Mouse (Mus musculus): ENCODE data around the gene Rabgap1.

Gene Rabgap1

DNA sequence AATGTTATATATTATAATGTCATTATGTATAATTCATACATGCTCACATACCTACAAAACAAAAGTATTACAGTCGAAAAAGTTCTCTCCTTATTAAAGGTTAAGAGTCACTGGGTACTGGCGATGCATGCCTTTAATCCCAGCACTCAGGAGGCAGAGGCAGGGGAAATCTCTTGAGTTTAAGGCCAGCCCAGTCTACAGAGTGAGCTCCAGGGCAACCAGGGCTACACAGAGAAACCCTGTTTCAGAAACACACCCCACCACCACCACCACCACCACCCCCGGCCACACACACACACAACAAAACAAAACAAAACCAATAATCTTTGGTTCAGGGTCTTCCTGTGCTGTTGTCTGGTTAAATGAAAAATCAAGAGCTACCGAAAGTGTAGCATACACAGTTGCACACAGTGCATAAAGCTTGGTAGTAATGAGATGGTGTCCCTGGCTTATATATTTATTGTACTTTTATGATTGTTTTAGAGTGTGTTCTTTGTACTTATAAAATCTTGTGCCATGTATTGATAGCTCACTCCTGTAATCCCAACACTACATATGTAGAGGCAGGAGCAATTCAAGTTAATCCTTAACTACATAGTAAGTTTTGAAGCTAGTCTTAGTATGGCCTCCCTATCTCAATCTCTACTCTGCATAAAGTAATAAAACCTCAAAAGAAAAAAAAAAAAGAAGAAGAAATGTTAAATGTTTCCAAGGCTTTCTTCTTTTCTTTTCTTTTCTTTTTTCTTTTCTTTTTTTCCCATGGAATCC lies 68.2 kb downstream of the Rabgap1 start:
- DNase-seq (ENCODE audit: low read depth, low spot score): no peak

DNA sequence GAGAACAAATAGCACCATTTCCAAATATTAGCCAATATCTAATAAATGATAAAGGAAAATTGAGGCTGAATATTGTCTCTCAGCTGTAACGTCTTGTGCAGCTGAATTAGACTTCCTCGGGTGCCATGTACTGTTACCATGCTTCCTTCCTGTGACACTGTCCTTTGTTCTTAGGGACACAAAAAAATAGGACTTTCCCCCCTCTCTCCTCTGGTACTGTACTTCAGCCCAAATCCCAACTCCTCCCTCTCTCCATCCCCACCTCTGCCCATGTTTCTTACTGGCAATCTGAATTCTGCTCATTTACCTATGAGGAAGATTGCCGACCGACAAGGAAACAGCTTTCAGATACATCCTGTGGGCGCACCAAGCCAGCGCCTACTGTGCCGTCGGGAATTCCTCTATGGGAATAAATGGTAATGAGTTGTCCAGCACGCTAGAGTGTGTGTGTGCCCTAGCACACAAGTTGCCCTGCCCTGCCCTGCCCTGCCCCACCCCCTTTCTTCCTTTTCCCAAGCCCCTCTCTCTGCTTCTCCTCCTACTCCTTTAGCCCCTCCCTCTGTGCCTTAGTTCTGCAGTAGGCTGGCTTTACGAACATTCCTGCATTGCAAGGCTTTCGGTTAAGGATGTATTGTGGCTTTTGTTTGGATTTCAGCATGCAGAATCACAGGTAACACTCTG lies 73.1 kb downstream of the Rabgap1 start, which contains the start of gene Gpr21:
Gene Gpr21, plus strand, starts transcription at position 303 of the 681 bp plus-strand sequence.
- peak; percentile 90 for DNase-seq (ENCODE audit: low read depth, low spot score)

DNA sequence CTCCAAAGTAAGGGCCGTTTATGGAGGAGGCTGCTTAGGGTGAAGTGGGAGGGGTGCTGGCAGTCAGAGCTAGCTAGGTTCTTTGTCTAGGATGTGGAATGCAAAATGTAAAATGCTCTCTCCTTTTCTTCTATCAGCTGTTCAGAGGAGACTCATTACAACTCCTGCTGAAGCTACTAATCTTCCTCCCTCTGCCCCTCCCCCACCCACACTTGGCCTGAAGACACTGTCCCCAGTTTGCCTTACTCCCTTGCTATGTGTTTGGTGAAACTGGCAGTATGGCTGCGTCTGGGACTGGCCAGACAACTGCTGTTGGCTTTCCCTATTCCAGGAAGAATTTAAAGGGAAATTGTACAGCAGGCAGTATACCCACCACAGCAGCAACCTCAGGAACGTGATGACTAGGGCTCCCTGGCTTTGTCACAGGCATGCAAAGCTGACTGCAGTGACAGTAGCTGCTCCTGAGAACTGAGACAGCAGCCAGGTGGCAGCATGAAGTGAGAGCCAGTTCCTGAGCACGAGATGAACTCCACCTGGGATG lies 73.9 kb downstream of the Rabgap1 start:
- DNase-seq (ENCODE audit: low read depth, low spot score): peak; percentile 74

DNA sequence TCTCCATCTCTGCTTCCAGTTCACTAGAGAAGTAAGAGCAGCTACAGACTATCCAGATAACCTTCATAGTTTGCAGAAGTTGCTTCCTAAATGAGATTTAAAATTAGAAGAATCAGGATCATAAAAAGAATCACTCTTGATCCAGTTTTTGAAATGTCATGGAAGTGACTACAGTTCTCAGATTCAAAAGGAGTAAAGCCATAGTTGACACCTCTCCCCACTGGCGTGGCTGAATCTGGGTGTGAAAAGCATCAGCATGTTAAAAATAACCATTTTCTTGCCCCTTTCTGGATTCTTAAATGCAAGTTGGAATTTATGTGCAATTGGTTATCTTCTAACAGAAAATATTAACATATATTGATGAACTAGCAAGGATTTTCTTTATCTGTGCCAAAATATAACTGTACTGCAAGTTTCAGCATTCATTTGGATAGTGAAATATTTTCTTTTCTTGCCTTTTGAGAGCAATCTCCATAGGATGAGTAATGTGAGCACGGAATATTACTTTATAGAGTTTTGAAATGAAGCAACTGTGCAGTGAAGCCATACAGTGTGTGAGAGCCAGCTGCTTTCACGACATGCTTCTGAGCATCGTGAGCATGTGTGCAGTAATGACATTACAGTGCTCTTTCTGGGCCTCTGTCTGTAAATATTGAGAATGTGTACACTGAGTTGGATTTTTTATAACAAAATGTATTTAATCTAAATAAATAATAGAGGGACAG lies 75.6 kb downstream of the Rabgap1 start:
- no peak for DNase-seq (ENCODE audit: low read depth, low spot score)

DNA sequence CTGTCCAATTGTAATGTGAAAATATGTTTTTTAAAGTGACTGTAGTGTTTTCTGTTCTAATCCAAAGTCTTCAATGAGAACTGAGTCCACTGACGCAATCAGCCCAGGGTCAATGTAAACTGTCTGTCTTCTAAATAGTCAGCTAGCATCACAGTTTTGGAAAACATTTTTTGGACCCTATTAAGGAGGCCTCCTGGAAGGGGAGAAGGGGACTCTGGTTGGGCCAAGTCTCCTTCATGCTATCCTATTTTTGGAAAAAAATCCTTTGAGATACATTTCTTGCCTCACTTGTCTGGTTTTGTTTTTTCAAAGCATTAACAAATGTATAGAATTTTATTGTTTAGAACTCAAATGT lies 76.2 kb downstream of the Rabgap1 start:
- no peak for DNase-seq (ENCODE audit: low read depth, low spot score)

DNA sequence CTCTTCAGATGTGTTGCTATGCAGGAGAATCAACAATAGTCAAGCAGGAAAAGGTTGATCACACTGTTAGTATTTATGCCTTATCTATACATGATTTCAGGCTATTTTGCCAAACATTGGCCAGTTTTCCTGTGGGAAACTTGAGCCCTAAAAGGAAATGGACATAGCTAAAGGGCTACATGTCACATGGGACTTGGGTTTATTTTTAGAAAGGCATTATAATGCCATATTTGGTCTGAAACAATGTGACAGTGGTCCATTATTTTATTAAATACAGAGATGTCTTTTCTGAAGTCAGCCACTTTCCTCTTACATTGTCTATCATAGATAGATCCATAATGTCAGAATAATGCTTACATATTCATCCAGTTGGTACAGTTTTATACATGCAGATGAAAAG lies 84.5 kb downstream of the Rabgap1 start:
- no peak for DNase-seq (ENCODE audit: low read depth, low spot score)

DNA sequence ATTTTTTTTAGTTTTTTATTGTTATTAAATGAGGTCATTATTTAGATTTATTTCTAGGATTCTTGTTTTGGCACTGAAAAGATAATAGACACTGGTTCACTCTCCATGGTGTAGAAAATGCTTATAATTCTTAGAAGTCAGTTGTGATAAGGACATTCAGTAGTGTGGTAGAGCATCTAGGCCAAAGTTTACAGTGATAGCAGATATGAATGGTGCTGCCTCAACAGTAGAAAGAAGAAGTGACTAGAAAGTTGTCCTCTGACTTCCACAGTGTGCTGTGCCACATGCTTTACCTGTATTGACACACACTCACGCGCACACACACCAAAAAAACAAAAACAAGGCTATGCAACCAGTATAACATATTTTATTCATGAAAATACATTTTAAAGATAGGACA lies 86.3 kb downstream of the Rabgap1 start:
- DNase-seq (ENCODE audit: low read depth, low spot score): no peak

DNA sequence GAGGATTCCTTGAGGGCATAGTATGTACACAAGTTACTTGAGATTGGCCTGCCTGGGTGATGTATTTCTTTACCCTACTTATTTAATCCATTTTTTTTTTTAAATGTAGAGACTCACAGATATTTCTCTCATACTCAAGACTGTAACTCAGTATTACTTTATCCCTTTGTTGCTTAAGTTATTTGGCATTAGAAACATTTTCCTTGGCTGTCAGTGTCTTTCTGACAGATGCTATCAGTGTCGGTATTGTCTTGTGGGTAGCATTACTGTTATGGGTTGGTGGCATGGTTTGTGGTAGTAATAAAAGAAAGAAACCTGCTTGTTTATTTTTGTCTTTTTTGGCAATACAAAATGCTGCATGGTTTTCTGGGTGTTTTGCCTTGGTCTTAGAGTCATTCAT lies 87.7 kb downstream of the Rabgap1 start:
- no peak for DNase-seq (ENCODE audit: low read depth, low spot score)

DNA sequence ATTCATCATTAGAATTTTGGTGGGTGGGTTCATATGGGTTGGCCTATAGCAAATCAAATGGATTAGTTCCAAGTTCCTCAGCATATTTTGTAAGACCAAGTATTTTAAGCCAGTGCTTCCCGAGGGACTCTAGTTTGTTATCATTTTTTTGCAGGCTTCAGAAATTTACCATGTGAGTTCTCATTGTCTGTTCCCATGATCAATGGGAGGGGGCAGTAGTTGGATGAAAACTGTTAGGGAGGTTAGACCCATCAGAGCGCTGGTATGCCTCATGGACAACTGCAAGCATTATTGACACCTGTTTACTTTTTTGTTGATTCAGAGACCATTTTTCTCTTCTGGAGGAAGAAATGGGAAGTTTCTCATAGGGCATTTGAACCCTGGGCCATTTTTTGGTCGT lies 88.6 kb downstream of the Rabgap1 start:
- DNase-seq (ENCODE audit: low read depth, low spot score): no peak

DNA sequence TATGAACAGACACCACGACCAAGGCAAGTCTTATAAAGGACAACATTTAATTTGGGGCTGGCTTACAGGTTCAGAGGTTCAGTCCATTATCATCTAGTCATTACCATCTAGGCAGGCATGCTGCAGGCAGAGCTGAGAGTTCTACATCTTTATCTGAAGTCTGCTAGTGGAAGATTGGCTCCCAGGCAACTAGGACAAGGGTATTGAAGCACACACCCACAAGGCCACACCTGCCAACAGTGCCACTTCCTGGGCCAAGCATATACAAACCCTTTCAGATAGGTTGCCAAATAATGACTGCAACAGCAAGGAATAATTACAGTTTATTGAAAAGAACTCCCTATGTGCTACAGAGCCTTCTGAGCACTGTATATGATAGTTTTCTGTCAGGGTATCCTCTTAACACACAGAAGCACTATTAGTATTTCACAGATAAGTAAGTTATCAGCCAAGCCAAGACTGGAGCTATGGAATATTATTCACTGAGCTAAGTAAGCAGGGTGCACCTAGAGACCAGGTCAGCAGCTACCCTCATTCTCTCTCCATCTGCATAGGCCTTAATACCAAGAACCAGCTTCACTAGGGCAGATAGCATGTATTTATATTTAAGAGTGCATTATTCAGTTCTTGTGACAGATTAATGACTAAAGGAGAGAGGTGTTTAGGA lies 106.4 kb downstream of the Rabgap1 start:
- DNase-seq (ENCODE audit: low read depth, low spot score): no peak

DNA sequence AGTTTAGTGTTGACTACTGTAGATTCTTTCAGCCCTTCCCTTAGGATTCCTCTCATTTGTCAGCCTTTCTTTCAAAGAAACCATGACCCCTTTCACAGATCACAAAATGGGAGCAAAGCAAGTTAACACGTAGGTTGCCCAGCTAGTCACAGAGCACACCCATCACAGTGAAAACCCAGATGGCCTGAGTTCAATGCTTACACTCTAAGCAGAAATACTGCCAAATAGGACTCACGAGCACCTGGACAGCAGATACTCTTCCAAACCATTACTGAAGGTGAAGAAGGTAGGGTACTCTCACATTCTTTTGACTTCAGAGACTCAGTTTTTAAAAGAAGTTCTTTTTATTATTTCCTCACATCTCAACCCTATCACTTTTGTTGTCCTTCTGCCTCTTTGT lies 113.3 kb downstream of the Rabgap1 start:
- DNase-seq (ENCODE audit: low read depth, low spot score): no peak

DNA sequence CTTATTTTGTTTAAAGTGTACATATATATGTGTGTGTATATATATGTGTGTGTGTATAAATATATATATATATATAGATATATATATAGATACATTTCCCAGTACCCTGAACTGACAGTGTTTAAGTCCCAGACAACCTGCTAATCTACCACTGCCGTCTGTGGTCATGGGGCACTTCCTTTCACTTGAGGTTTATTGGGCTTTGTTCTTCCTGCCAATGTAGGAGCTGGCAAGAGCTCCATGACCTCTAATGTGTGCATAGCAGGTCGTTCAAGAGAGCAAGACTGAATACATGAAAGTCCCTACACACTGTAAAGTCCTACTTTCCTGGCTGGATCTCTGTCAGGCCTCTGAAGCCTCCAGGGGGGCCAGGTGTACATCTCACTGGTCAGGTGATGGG lies 122.5 kb downstream of the Rabgap1 start:
- no peak for DNase-seq (ENCODE audit: low read depth, low spot score)

DNA sequence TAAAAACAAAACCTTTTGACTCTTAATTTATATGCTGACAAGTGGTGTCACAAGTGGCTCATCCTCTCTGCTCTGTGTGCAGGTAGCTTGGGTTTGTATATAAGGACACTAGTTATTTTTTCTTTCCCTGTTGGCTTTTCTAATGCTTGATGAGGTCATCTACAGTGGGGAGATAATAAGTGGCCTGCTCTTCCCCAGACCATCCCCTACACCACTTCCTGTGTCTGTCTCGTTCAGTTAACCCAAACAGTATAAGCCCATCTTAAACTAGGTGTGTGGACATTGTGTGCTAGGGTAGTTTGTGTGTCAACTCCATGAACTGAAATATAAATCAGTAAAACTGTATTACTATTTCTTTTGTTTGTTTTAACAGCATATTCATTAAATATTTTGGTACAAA lies 123.0 kb downstream of the Rabgap1 start:
- DNase-seq (ENCODE audit: low read depth, low spot score): no peak

DNA sequence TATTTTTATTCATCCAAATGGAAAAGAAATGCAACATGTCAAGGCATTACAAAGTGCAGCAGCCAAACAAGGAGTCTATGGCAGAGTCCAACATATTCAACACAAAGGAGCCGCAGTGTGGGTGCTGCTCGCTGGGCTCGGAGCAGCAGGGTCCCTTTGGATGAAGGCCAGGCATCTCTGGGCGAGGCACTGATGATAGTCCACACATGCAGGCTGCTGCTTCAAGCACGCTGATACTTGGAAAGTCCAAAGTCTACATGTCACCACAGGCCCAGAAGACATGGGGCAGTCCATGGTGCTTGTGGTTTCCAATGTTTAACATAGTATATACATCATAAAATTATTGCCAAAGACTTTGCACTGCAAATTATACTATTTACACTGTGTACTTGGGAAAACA lies 126.8 kb downstream of the Rabgap1 start:
- DNase-seq (ENCODE audit: low read depth, low spot score): no peak

DNA sequence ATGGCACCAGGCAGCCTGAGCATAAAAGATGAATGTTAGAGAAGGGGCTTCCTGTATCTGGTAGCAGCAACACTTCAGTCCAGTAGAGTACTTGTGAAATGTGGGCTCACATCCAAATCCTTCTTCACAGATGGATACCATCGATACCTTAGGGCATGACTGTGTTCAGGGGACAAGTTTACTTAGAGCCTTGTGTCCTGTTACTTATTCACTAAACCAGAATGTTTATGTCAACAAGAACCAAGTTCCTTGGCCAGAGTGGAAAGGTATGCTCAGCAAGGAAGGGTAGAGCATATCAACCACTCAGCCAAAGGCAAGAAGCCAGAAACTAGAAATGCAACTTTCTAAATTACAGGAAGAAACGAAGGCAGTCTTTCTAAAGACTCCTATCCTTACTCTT lies 127.6 kb downstream of the Rabgap1 start:
- no peak for DNase-seq (ENCODE audit: low read depth, low spot score)

DNA sequence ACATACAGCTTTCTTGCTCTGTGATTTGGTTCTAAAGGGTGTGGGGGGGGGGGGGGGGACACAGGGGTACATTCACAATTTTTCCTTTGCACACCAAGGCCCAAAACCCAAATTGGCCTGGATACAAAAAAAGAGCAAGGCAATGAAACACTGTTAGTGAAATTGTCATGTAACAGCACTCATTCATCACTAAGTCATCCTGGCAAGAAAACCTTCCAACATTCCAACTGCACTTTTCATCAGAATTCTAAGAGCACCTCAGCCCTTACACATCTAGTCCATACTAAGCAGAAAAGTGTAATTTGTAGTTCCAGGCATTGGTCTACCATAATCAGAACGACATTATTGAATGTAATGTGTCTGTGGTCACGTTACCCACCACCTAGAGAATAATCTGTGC lies 129.1 kb downstream of the Rabgap1 start:
- DNase-seq (ENCODE audit: low read depth, low spot score): no peak

DNA sequence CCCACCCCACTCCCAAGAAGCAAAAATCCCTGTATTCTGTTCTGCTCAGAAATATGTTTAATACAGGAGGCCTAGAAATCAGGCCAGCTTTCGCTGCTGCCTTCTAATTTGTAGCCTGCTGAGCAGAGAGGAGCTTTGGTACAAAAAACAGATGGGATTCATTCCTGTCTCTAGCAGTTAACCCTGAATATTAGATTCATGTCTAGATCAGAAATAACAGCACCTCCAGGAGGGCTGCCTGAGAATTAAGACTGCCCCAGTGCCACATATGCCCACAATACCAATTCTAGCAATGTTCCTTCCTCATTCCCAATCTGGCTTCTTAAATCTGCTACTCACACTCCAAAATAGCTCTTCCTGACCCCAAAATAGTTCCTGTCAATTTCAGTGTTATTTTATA lies 133.6 kb downstream of the Rabgap1 start:
- DNase-seq (ENCODE audit: low read depth, low spot score): no peak

DNA sequence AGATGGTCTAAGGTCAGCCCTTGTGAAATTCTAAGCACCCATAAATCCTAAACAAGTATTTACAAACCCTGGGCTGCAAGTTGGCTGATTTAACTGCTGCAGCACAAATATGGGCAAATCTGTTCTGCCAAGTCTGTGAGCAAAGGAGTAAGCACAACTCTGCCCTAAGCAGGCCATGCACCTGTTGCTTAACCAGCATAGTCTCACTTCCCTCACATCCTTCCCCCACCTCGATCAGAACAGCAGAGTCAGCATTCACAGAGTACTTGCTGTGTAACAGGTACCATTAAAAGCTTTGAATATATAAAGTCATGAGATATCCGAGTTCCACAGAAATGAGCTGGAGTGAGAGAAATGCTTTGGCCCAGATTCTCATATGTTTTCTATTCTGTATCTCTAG lies 135.1 kb downstream of the Rabgap1 start:
- no peak for DNase-seq (ENCODE audit: low read depth, low spot score)

DNA sequence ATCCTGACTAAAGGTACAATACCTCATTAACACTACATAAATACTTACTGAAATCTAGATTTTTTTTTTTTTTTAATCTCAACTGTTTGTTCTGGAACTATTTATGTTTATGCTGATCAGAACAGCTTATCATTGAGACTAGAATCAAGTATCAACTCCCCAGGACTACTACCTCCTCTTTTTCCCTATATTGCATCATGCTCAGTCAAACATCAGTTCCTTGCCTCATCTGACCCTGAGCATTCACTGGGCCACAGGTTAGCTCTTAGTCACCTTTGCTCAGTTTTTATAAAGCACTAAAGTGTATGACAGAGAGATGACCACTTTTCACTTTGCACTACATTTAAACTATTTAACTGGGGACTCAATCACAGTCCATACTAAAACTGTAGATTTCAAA lies 144.8 kb downstream of the Rabgap1 start:
- DNase-seq (ENCODE audit: low read depth, low spot score): no peak
